Mouse (Mus musculus): ENCODE measurements around the gene Ms4a14.
"Not testable (repeated sequence)": the region's sequence is repeated elsewhere in the genome, so short reads cannot be mapped to it uniquely, and the experiment has no call there.

The Ms4a14 gene

GRCm38 (mm10) chr19:11314354-11314753, at the start of gene Ms4a14:
Gene Ms4a14 (minus strand): TSS chr19:11314454.
- DNase-seq, result no peak

- DNase-seq, result no peak
Observed at GRCm38 (mm10) chr19:11362002-11362401, 47.7 kb upstream of the Ms4a14 start.

GRCm38 (mm10) chr19:11360106-11360505, 45.9 kb upstream of the Ms4a14 start:
- DNase-seq, result no peak

- no peak for DNase-seq
Observed at GRCm38 (mm10) chr19:11355730-11356129, 41.5 kb upstream of the Ms4a14 start.

- DNase-seq, result no peak
Observed at GRCm38 (mm10) chr19:11351878-11352277, 37.6 kb upstream of the Ms4a14 start.

GRCm38 (mm10) chr19:11349698-11350481, 35.6 kb upstream of the Ms4a14 start:
- DNase-seq, result peak; percentile 30

GRCm38 (mm10) chr19:11343992-11344391, 29.7 kb upstream of the Ms4a14 start:
- no peak for DNase-seq

GRCm38 (mm10) chr19:11343147-11343546, 28.9 kb upstream of the Ms4a14 start:
- no peak for DNase-seq

GRCm38 (mm10) chr19:11335932-11336331, 21.7 kb upstream of the Ms4a14 start, which contains the start of gene Ms4a7:
Gene Ms4a7 (minus strand): TSS chr19:11336146.
- DNase-seq, result no peak

- no peak for DNase-seq
Observed at GRCm38 (mm10) chr19:11321123-11321522, 6.9 kb upstream of the Ms4a14 start.

GRCm38 (mm10) chr19:11316786-11317185, 2.5 kb upstream of the Ms4a14 start:
- no peak for DNase-seq

- no peak for DNase-seq
Observed at GRCm38 (mm10) chr19:11308888-11309287, 5.4 kb downstream of the Ms4a14 start.

GRCm38 (mm10) chr19:11299529-11299928, 14.7 kb downstream of the Ms4a14 start:
- DNase-seq, result not testable (repeated sequence)

- DNase-seq, result no peak
Observed at GRCm38 (mm10) chr19:11298939-11299338, 15.3 kb downstream of the Ms4a14 start.

GRCm38 (mm10) chr19:11293616-11294015, 20.6 kb downstream of the Ms4a14 start:
- not testable (repeated sequence) for DNase-seq

- no peak for DNase-seq
Observed at GRCm38 (mm10) chr19:11292990-11293389, 21.3 kb downstream of the Ms4a14 start.

GRCm38 (mm10) chr19:11283773-11284172, 30.5 kb downstream of the Ms4a14 start, which contains the start of gene Ms4a5:
Gene Ms4a5 (minus strand): TSS chr19:11283873.
- DNase-seq, result no peak

GRCm38 (mm10) chr19:11280223-11280622, 34.0 kb downstream of the Ms4a14 start:
- no peak for DNase-seq

- no peak for DNase-seq
Observed at GRCm38 (mm10) chr19:11276431-11276830, 37.8 kb downstream of the Ms4a14 start.

- DNase-seq, result no peak
Observed at GRCm38 (mm10) chr19:11266956-11267355, 47.3 kb downstream of the Ms4a14 start.

- DNase-seq, result no peak
Observed at GRCm38 (mm10) chr19:11266052-11266845, 48.0 kb downstream of the Ms4a14 start, which contains the start of gene Ms4a1. Gene Ms4a1 (minus strand): TSS chr19:11266241.

- no peak for DNase-seq
Observed at GRCm38 (mm10) chr19:11264602-11265185, 49.6 kb downstream of the Ms4a14 start.

- DNase-seq, result no peak
Observed at GRCm38 (mm10) chr19:11263549-11263948, 50.7 kb downstream of the Ms4a14 start.

Data from kidney, adult 11 months (tissue).